Mouse (Mus musculus): ENCODE results near the gene Cit.

- TF ChIP-seq EP300 (optimal IDR thresholded peaks at IDR 0.05) (peak; percentile 19), CTCF (IDR thresholded peaks at IDR 0.05; ENCODE audit: low read depth) (peak; percentile 15; the same call in 1 of the 2 replicates)
Measured at GRCm38 (mm10) chr5:116009091-116009851, 164.2 kb downstream of the Cit start.
